Mouse (Mus musculus): Measurements from ENCODE around the gene Depp1. TPM values are rescaled to one million over a fixed set of nuclear protein-coding genes. Genes with fewer than 3 reads are reported as not detected.
"Not testable (repeated sequence)": the region's sequence is repeated elsewhere in the genome, so short reads cannot be mapped to it uniquely, and the experiment has no call there.

The Depp1 gene
- polyA plus RNA-seq (2012; rRNA removed) = 98.4 and 125 TPM in 2 replicates

DNA sequence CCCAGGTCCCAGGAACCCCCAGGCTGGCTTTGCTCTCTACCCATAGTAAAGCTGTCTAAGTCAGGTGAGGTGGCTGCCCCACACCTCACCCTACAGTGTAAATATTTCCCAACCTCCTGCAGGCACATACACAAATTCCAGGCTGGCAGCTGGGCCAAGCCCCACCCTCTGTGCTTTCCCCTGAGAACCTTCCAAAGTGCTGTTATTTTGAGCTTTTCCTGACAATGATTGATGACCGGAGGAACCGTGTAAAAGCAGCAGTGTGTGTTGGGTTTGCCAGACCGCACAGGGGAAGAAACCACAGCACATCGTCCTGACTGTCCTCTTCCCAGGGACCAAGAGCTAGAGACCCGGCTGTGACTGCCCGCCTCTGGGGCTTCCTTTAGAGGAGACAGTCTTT is at the start of gene Depp1:
TSS of gene Depp1 (plus strand) at position 204 of the 400 bp plus-strand sequence.
- peak; percentile 70 for DNase-seq (ENCODE audit: low spot score)

DNA sequence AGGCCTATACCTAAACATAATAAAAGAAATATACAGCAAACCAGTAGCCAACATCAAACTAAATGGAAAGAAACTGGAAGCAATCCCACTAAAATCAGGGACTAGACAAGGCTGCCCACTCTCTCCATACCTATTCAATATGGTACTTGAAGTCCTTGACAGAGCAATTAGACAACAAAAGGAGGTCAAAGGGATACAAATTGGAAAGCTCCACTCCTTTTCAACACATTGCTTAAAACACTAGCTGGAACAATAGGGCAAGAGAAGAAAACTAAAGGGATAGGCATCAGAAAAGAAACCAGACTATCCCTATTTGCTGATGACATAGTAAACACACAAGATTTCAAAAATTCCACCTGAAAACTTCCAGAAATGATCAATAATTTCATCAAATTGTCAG is 49.4 kb upstream of the Depp1 start:
- not testable (repeated sequence) for DNase-seq (ENCODE audit: low spot score)

DNA sequence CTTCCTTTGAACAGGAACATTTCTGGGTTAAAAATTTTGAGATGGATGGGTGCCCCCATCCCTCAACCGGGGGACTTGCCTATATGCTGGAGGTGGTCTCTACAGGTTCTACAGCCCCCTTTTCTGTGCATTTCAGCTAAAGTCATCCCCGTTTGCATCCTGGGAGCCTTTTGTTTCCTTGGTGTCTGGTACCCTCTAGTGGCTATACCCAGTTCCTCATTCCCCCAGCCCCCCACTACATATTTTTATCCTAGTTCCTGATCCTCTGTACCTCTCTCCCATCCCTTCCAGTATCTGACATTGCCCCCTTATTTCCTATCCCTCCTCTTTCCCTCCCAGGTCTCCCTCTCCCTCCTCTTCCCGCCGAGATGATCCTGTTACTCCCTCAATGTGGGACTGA is 43.2 kb upstream of the Depp1 start:
- DNase-seq (ENCODE audit: low spot score) = no peak

DNA sequence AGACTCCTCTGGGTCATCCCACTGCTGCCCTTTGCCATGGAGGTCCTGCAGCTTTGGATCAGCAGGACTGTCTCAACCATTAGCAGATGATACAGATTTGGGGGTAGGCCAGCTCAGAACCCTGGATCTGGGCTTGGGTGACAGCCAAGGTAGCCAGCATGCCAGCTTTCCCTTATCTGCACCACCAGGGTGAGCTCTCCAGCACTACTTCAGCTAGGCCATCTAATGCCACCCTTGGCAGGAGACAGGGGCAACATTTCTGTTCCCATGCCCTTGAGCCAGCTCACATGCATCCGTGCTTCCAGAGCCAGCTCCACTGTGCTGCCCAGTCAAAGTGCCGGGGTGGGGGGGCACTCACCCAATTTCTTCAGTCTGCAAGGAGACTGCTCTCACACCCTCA is 34.7 kb upstream of the Depp1 start:
- no peak for DNase-seq (ENCODE audit: low spot score)

DNA sequence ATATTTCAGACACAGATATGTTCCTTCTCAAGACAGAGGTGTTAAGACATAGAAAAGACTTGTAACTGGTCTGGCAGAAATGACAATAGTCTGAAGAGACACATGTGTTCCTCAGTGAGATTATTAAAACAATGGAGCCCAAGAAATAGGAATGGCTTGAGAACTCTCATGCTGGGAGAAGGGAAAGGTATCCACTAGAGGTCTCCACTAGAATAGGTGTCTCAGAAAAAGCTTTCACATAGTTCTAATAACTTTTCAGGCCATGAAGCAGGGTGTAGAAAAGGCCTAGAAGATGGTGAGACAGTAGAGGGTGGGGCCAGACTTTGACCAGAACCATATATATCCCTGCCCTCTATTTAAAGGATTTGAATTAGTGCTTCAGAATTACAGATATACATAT is 32.3 kb upstream of the Depp1 start:
- DNase-seq (ENCODE audit: low spot score) = no peak

DNA sequence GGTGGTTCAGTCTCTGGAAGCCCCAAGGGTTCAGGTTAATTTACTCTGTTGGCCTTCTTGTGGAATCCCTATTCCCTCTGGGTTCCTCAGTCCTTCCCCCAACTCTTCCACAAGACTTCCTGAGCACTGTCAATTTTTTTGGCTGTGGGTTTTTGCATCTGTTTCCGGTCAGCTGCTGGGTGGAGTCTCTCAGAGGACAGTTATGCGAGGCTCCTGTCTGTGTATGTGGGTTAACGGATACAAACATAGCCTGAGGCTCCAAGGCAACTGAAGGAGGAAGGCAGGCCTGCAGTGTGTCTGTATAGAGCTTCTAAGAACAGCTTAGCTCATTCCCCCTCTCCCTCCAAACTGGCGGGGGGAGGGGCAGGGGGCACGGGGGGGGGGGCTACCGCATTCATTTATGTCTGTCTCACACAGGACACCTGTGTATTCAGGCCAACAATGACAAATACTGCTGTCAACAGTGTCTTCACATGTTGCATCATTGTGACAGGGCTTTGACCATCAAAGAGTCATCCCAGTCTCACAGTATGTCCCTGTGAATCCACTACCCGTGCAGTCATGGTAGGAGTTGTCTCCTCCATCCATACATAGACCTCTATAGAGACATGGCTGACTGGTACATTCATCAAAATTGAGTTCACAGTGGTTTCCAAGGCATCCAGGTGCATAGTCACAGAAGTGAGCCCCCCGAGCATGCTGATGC is 28.9 kb upstream of the Depp1 start:
- DNase-seq (ENCODE audit: low spot score) = no peak

DNA sequence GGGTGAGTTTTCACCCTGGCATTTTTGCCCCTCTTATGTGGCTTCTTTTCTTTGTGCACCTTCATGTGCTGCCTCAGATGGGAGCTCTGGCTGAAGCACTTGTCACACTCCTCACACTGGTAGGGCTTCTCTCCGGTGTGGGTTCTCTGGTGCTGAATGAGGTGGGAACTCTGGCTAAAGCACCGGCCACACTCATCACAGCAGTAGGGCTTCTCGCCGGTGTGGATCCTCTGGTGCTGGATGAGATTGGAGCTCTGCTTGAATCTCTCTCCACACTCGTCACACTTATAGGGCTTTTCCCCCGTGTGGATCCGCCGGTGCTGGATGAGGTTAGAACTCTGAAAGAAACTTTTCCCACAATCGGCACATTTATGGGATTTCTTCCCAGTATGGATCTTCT is 24.0 kb upstream of the Depp1 start:
- not testable (repeated sequence) for DNase-seq (ENCODE audit: low spot score)

DNA sequence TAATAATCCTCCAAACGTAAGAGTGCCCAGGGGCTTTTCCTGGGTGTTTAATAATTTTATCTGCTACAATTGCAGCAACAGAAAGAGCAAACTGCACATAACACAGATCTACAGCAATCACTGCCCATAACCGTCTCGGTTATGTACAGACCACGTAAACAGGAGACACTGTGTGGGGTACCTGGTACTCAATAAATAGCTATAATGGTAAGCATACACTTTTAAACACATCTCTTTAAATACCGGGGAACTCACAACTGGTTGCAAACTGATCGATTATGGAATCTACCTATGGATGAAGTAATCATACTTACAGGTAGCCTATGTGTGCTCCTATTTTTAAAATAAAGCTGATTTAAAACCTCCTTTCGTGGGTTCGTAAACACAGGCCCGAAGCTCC is 22.3 kb upstream of the Depp1 start:
- no peak for DNase-seq (ENCODE audit: low spot score)

DNA sequence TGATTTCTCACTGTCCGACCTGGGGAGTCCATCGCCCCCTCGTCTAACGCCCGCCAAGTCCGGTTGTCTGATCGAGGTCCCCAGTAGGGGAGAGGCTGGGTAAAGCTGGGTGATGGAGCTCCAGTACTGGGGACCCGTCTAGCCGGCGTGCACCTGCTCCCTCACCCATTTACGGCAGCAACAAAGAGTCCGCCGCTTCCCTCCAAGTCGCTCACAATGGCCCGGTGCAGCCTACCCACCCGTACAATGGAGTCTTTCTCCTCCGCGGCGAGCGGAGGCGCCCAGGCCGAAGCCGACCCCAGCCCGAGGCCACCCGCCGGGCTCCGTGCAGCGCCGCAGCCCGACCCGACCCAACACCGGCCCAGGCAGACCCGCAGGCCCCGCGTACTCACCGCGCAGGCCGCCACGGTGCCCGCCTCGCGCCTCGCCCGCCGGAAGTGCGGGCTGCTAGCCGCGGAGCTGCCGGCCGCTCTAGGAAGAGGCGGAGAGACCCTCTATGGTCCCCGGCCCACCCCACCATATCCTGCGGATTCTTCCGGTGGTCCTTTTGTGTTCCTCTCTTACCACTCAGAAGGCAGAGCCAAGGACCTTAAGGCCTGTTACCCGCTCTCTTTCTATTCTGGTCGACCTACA is 21.8 kb upstream of the Depp1 start, which contains the start of gene Zfp422:
TSS of gene Zfp422 (minus strand) at position 461 of the 633 bp plus-strand sequence.
- peak; percentile 68 for DNase-seq (ENCODE audit: low spot score)

DNA sequence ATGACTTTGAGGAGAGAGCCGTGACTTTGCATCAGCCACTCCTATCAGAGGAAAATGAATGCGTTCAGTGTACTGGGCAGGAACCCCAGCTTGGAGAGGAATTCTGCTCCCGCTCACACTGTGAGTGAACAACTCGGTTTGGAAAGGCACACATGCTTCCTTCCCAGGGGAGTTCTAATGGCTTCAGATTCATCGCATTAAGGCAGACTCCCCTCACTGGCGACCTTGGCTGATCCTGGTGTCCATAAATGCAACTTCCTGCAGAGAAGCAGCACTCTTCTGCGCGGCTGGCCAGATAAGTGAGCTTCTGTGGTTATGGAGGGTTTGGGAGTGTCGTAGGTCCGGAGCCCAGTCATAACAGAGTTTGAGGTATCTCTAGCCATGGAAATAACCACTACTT is 20.6 kb upstream of the Depp1 start:
- DNase-seq (ENCODE audit: low spot score) = no peak

DNA sequence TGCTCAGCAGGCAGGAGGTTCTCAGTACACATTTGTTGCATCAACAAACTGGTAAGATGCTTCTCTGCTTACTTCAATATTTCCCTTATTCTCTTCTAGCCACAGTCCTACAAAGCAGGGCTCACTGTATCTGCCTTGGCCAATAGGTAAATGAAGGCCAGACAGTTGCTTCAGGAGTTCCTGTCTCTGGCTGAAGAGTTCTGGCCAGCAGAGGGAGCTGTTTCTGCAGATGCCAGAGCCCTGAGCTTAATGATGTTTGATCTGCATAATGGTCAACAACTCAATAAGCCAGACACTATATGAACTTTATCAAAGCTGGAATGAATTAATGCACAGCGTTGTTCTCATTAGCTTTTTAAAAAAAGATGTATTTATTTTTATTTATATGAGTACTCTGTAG is 18.3 kb upstream of the Depp1 start:
- DNase-seq (ENCODE audit: low spot score) = peak; percentile 49

DNA sequence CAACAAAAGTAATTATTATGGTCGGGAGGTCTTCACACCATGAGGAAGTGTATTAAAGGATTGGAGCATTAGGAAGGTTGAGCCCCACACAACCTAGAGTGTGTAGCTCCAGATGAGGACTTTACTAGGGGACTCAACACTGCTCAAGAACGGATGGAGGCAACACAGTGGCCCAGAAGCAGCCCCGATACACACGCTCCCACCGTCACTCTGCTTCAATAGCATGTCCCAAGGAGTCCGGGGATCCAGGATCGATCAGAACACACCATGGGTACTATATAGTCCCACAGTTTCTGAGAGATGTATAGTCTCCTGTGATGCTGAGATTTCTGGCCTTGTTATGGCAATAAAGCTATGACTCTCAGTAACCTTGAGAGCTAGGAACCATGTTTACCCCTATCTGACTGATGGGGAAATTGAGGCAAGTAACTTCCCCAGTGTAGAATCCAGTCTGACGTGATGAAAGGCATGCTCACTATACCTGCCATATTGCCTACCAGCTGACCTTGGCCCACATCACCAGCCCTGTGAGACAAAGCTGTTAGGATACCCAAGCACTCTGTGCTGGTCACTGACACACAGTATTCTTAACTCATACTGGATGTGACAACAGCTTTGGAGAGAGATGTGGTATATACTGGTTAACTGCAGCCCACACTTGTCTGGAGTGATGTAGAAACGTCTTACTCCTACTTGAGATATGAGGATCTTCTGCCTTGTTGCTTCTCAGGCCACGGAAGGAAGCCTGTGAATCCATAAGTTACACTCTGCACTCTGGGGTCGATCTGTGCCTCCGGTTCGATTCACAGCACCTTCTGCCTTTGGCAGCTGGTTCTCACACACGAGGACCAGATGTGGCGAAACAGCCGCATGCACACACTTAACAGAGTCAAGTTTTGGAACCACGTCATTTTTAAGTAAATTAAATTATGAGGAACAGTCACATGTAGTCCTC is 16.4 kb upstream of the Depp1 start:
- no peak for DNase-seq (ENCODE audit: low spot score)

DNA sequence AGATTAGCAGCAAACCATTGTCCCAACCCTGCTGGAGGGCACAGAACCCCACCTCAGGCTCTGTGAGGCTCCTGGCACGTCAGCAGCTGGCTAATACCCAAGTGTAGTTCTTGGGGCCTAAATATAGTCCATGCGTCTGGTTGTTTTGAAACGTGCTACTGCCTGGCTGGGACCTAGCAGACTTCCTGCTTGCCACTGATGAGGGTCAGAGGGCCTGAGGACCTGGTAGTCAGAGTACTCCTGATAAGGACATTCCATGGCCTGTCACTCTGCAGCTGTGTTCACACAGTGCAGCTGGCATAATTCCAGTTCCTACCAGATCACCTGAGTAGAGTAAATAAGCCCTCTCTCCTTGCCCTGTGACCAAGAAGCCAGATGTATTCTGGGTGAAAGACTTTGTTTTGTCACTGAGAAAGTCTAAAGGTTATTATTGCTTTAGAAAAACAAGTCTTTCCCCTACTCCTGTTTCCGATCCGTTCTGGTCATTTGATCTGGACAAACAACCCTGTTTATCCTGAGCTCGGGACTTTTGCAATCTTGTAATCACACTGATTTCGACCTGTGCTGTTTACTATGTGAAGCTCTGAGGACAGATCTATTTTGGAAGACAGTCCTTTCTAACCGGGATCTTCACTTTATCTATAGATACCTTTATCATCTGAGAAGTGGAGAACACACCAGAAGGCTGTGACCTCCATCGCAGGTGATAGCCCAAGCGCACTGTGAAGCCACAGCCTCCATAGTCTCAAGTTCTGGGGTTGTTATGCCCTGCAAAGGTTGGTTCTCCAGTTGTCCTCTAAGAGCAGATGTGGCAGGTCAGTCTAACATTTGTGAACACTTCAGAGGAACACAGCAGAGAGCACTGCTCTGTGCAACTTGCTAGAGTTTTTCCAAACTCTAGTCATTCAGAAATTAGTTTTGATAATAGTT is 14.9 kb upstream of the Depp1 start:
- DNase-seq (ENCODE audit: low spot score) = peak; percentile 35

DNA sequence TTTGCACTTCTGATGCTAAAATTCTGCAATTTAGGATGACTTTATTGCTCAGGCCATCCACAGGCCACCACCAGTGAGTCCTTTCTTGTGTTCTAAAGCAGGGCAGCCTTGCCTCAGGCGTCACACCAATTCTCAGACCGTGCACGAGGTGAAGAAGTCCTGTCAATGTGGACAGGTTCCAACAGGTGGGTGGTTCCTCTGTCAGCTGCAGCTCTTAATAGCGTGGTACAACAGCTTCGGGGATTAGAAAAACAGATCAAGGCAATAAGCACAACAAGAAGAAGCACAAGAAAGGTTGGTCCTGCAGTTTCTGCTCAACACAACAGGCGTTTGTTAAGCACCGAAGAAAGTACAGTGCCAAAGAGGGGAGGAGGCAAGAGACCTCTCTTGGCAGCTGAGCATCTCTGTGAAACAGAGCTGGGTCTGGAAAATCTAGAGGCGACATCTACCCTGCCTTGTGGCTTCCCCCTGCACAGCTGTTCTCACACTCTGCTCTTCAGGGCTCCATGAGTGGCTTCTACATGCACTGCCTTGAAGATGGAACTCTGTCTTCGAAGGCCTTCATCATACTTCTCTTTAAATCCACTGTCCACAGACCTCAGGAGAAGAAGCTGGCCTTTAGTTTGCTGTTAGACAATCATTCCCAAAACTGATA is 13.7 kb upstream of the Depp1 start:
- no peak for DNase-seq (ENCODE audit: low spot score)

DNA sequence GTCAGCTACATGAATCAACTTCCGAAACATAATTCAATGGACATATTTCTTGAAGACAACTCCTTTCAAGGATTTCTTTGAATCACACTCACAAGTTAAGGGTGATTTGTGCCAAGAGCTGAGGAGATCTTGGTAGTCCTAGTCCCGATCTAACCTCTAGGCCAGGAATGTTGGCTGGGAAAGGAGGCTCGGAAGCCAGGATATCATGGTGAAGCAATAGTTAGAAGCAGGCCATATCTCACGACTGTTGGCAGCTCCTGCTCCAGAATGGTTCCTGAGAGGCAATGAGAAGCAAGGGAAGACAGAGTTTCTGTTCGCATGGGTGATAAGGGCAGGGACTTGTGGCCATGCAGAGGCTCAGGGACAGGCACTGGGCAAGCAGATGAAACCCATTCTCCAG is 12.9 kb upstream of the Depp1 start:
- no peak for DNase-seq (ENCODE audit: low spot score)

DNA sequence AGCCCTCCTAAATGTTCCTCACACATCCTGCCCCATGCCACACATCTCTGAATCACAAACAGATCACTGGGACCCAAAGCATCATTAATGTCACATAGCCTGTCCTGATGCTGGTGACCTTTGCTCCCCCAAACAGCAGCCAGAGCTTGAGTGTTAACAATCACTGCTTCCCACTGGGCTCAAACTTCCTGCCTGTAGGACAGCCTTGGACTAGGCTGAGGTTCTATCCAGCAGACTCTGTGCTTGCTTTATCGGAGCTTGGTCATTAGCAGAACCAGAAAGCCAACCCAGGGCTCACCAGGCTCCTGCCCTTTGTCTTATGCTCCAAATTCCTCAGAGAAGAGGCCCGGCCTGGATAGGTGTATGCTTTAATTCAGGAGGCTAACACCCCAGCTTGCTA is 11.5 kb upstream of the Depp1 start:
- DNase-seq (ENCODE audit: low spot score) = no peak

DNA sequence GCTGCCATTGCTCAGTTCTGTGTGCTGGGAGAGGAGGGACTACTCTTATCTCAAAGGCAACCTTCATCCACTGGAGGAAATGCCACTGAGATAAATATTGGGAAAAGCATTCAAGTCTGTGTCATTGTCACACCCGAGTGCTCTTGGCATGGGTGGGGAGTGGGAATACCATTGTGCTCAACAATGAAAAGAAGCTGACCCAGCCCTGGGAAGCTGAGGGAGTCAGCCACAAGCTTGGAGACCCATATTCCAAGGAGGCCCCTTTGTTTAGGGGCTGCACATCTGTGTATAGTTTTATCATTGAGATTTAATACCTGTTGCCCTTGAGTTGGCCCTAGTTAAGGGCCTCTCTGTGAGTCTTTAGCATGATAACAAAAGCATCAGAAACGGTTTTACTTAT is 10.7 kb upstream of the Depp1 start:
- no peak for DNase-seq (ENCODE audit: low spot score)

DNA sequence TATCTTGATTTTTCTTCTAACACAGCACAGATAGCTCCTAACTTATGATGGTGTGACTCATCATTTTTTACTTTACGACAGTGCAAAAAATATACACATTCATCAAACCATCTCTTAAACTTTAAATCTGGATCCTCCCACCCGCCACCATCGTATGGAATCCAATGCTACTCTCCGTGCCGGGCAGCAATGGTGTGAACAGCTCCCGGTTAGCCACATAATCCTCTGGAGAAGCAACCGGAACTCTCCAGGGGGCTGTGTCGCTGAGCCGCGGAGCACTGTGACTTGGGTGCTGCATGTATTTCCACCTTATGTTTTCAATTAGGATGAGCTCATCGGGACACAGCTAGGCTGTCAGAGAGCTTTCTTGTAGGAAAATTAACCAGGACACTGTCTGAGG is 7.5 kb upstream of the Depp1 start:
- no peak for DNase-seq (ENCODE audit: low spot score)

DNA sequence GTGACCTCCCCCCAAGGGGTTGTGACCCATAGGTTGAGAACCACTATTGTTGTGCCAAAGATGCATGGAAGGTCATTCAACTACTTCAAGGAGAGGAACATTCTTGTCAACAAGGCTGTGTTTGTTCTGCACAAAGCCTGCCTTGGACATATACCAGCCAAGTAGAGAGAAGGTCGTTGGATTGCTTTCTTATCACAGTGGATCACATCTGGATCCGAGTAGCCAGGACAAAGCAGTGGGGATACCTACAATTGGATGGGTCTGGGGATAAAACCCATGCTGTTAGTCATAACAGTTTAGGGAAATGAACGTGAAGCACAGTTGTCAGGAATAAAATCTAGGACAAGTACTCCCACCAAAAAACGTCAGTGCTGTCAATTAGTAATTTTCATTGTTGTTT is 6.5 kb upstream of the Depp1 start:
- DNase-seq (ENCODE audit: low spot score) = no peak

DNA sequence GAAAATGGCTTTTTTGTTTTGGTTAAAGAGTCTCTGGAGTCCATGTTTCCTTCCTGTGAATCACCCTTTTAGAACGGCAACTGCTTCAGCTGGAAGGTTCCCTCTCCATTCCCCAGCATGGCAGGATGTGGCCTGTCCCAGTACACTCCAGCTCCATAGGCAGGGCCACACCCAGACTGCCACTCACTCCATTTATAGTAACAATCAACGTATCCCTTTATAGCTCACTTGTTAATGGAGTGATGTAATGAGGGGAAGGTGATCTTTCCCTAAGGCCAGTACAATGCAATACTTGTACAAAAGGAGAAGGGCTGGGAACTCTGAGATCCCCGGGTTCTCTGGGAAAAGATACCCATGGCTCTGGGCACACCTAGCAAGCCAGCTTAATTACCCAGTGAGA is 6.1 kb upstream of the Depp1 start:
- no peak for DNase-seq (ENCODE audit: low spot score)

DNA sequence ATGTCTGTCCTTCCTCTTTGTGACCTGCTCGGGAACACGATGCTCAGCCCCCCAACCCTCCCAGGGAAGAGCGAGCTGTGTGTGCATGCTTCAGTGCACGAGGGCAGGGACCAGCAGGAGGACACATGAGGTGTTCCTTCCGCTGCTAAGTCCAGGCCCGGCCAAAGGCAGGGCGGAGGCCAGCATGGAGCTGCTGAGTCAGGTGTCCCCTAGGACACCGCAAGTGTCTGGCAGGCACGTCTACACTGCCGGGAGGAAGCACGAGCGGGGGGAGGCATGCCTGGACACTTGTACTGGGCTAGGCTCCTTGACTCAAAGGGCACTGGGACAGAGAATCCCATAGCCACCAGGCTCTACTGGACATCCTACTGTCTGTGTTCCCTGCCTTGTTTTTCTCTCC is 2.6 kb upstream of the Depp1 start:
- DNase-seq (ENCODE audit: low spot score) = no peak
